Mouse (Mus musculus): ENCODE results near the gene Prdm11.

- TF ChIP-seq CTCF (IDR thresholded peaks at IDR 0.05; ENCODE audit: borderline replicate concordance, extremely low read depth, insufficient read depth, insufficient read length): no peak
- TF ChIP-seq POLR2A (IDR thresholded peaks at IDR 0.05; ENCODE audit: borderline replicate concordance, extremely low read depth, insufficient read depth, insufficient read length, poor library complexity, severe bottlenecking): no peak
Observed at GRCm38 (mm10) chr2:92985600-92985999, 60.4 kb downstream of the Prdm11 start.

Measured in brain, embryonic 14.5 days (tissue).